Mouse (Mus musculus): ENCODE results near the gene Adck2.
A peak's percentile ranks its signal among the peaks of the same experiment; 100 is the strongest.

Adck2 gene

DNA sequence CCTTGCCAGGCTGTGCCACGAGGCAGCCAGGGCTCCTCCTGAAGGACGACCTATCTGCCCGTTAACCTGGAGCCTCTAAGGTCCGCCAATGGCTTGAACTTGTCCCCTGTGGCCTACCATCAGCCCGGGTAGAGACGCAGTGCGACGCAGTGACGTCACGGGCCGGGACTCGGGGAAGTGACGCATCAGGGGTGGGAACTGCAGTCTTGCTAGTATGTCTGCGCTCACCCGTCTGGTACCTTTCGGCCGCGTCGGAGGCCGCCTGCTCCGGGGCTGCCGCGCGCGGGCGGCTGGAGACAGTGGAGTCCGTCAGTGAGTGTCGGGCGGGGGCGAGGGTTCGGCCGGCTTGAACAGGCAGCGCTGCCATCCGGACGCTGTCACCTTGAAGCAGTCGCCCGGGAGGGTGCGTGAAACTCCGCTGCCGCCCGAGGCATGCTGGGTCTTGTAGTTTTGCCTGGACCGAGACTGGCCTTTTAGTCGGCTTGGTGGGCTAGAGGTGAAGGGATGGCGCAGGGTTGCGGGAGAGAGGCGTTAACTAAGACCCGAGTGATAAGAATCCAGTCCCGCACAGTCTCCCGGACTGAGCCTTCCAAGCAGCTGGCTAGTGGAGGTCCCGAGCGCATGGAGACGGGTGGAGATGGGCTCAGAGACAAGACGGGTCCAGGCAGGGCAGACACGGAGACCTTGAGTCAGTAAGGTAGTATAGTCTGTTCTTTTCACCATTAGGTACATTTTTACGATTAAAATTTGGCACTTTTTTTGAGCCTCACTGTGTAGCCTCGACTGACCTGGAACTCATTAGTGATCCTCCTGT is 18.9 kb downstream of the Adck2 start, which contains the start of gene Ndufb2:
TSS of gene Ndufb2 (plus strand) at position 174 of the 814 bp plus-strand sequence.
- Histone ChIP-seq H3K36me3 (ENCODE audit: insufficient read depth, low read length) (peaks cover 36% of the 10 kb centered on the region), H3K4me1 (replicated peaks; ENCODE audit: low read depth, low read length) (peaks cover 29% of the 10 kb centered on the region), H3K27me3 (ENCODE audit: insufficient read depth, low read length) (no peaks in the 10 kb centered on the region), H3K9me3 (ENCODE audit: low read length) (no peaks in the 10 kb centered on the region), H3K4me3 (replicated peaks; ENCODE audit: low read length) (peak within 1 kb of the TSS; percentile 96)
- TF ChIP-seq POU5F1 (IDR thresholded peaks at IDR 0.05; ENCODE audit: borderline replicate concordance, low read length) (no peak), NANOG (IDR thresholded peaks at IDR 0.05; ENCODE audit: borderline replicate concordance, low read length) (no peak)

GRCm38 (mm10) chr6:39600851-39601250 is 27.2 kb downstream of the Adck2 start:
- no peak overlapping the region for H3K4me3 ChIP-seq (replicated peaks; ENCODE audit: low read length)
- TF ChIP-seq POU5F1 (IDR thresholded peaks at IDR 0.05; ENCODE audit: borderline replicate concordance, low read length) (no peak), NANOG (IDR thresholded peaks at IDR 0.05; ENCODE audit: borderline replicate concordance, low read length) (no peak), CTCF (conservative IDR thresholded peaks at IDR 0.05; ENCODE audit: low read length) (no peak)
- H3K27me3 ChIP-seq (ENCODE audit: insufficient read depth, low read length) = no peaks in the 10 kb centered on the region
- peaks cover 81% of the 10 kb centered on the region for H3K36me3 ChIP-seq (ENCODE audit: insufficient read depth, low read length)
- H3K9me3 ChIP-seq (ENCODE audit: low read length) = no peaks in the 10 kb centered on the region
- 0 out of 2 replicates have a peak, but pooled peaks cover 5% of the 10 kb centered on the region for H3K4me1 ChIP-seq (replicated peaks; ENCODE audit: low read depth, low read length)

GRCm38 (mm10) chr6:39601828-39602227 is 28.2 kb downstream of the Adck2 start:
- TF ChIP-seq CTCF (conservative IDR thresholded peaks at IDR 0.05; ENCODE audit: low read length) = no peak
- no peak for TF ChIP-seq NANOG (IDR thresholded peaks at IDR 0.05; ENCODE audit: borderline replicate concordance, low read length)
- TF ChIP-seq POU5F1 (IDR thresholded peaks at IDR 0.05; ENCODE audit: borderline replicate concordance, low read length) = no peak
- H3K4me3 ChIP-seq (replicated peaks; ENCODE audit: low read length) = no peak overlapping the region

DNA sequence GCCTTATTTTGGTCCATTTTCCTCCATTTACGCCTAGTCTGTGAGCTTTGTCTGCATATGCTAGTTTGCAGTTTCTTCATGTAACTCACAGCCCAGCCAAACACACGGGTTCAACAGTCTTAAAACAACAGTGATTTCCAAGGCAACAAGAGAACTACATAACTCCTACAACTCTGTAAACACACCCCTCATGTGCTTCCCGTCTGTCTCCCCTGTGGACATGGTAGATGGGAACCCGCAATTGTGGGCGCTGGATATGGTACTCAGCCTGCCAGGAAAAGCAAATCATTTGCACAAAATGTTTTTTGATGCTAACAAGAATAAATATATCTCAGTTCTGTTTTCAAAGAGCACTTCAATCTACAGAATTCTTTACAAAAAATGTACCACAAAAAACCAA is 30.9 kb downstream of the Adck2 start:
- Histone ChIP-seq H3K9me3 (ENCODE audit: low read length) (no peaks in the 10 kb centered on the region), H3K4me3 (replicated peaks; ENCODE audit: low read length) (no peak overlapping the region), H3K4me1 (replicated peaks; ENCODE audit: low read depth, low read length) (peaks cover 8% of the 10 kb centered on the region; the same call in 1 of the 2 replicates), H3K36me3 (ENCODE audit: insufficient read depth, low read length) (peaks cover 54% of the 10 kb centered on the region), H3K27me3 (ENCODE audit: insufficient read depth, low read length) (no peaks in the 10 kb centered on the region)
- TF ChIP-seq POU5F1 (IDR thresholded peaks at IDR 0.05; ENCODE audit: borderline replicate concordance, low read length) (no peak), NANOG (IDR thresholded peaks at IDR 0.05; ENCODE audit: borderline replicate concordance, low read length) (no peak), CTCF (conservative IDR thresholded peaks at IDR 0.05; ENCODE audit: low read length) (no peak)

More at GRCm38 (mm10) chr6:39601828-39602227, 28.2 kb downstream of the Adck2 start:
- H3K36me3 ChIP-seq (ENCODE audit: insufficient read depth, low read length) = peaks cover 71% of the 10 kb centered on the region
- H3K27me3 ChIP-seq (ENCODE audit: insufficient read depth, low read length) = no peaks in the 10 kb centered on the region
- no peaks in the 10 kb centered on the region for H3K9me3 ChIP-seq (ENCODE audit: low read length)
- H3K4me1 ChIP-seq (replicated peaks; ENCODE audit: low read depth, low read length) = peaks cover 6% of the 10 kb centered on the region; the same call in 1 of the 2 replicates

GRCm38 (mm10) chr6:39606056-39606455 is 32.4 kb downstream of the Adck2 start:
- peaks cover 8% of the 10 kb centered on the region; the same call in 1 of the 2 replicates for H3K4me1 ChIP-seq (replicated peaks; ENCODE audit: low read depth, low read length)
- no peaks in the 10 kb centered on the region for H3K27me3 ChIP-seq (ENCODE audit: insufficient read depth, low read length)
- H3K4me3 ChIP-seq (replicated peaks; ENCODE audit: low read length) = no peak overlapping the region
- TF ChIP-seq CTCF (conservative IDR thresholded peaks at IDR 0.05; ENCODE audit: low read length) (no peak), NANOG (IDR thresholded peaks at IDR 0.05; ENCODE audit: borderline replicate concordance, low read length) (no peak), POU5F1 (IDR thresholded peaks at IDR 0.05; ENCODE audit: borderline replicate concordance, low read length) (no peak)
- H3K36me3 ChIP-seq (ENCODE audit: insufficient read depth, low read length) = peaks cover 51% of the 10 kb centered on the region
- H3K9me3 ChIP-seq (ENCODE audit: low read length) = no peaks in the 10 kb centered on the region

GRCm38 (mm10) chr6:39606862-39607261 is 33.2 kb downstream of the Adck2 start:
- no peaks in the 10 kb centered on the region for H3K27me3 ChIP-seq (ENCODE audit: insufficient read depth, low read length)
- H3K36me3 ChIP-seq (ENCODE audit: insufficient read depth, low read length) = peaks cover 57% of the 10 kb centered on the region
- no peaks in the 10 kb centered on the region for H3K9me3 ChIP-seq (ENCODE audit: low read length)
- peaks cover 8% of the 10 kb centered on the region; the same call in 1 of the 2 replicates for H3K4me1 ChIP-seq (replicated peaks; ENCODE audit: low read depth, low read length)
- H3K4me3 ChIP-seq (replicated peaks; ENCODE audit: low read length) = no peak overlapping the region
- no peak for TF ChIP-seq NANOG (IDR thresholded peaks at IDR 0.05; ENCODE audit: borderline replicate concordance, low read length)
- TF ChIP-seq POU5F1 (IDR thresholded peaks at IDR 0.05; ENCODE audit: borderline replicate concordance, low read length) = no peak

- H3K9me3 ChIP-seq (ENCODE audit: low read length) = no peaks in the 10 kb centered on the region
- H3K4me1 ChIP-seq (replicated peaks; ENCODE audit: low read depth, low read length) = peaks cover 8% of the 10 kb centered on the region; the same call in 1 of the 2 replicates
- peaks cover 57% of the 10 kb centered on the region for H3K36me3 ChIP-seq (ENCODE audit: insufficient read depth, low read length)
- H3K27me3 ChIP-seq (ENCODE audit: insufficient read depth, low read length) = no peaks in the 10 kb centered on the region
- TF ChIP-seq CTCF (conservative IDR thresholded peaks at IDR 0.05; ENCODE audit: low read length) (no peak), NANOG (IDR thresholded peaks at IDR 0.05; ENCODE audit: borderline replicate concordance, low read length) (no peak), POU5F1 (IDR thresholded peaks at IDR 0.05; ENCODE audit: borderline replicate concordance, low read length) (no peak)
- H3K4me3 ChIP-seq (replicated peaks; ENCODE audit: low read length) = no peak overlapping the region
Observed at GRCm38 (mm10) chr6:39607365-39607764, 33.7 kb downstream of the Adck2 start.

DNA sequence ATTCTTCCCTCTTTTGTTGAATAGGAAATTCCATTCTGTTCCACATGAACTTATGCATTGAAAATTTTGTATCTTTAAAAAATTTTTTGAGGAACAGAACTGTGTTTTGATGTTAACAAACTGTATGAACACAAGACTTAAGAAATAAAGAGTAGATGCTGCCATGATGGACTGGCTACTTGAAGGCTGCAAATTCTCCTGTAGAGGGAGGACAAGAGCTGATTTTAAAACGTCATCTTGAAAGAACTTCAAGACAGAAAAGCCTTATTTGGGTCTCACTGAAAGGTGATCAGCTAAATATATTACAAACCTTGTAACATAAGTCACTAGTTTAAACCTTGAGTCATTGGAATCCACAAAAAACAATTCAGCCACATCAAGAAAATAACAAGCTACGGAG is 36.5 kb downstream of the Adck2 start:
- TF ChIP-seq CTCF (conservative IDR thresholded peaks at IDR 0.05; ENCODE audit: low read length) (no peak), NANOG (IDR thresholded peaks at IDR 0.05; ENCODE audit: borderline replicate concordance, low read length) (no peak), POU5F1 (IDR thresholded peaks at IDR 0.05; ENCODE audit: borderline replicate concordance, low read length) (no peak)
- H3K4me3 ChIP-seq (replicated peaks; ENCODE audit: low read length) = no peak overlapping the region
- H3K27me3 ChIP-seq (ENCODE audit: insufficient read depth, low read length) = no peaks in the 10 kb centered on the region
- H3K9me3 ChIP-seq (ENCODE audit: low read length) = no peaks in the 10 kb centered on the region
- H3K4me1 ChIP-seq (replicated peaks; ENCODE audit: low read depth, low read length) = peaks cover 8% of the 10 kb centered on the region; the same call in 1 of the 2 replicates
- H3K36me3 ChIP-seq (ENCODE audit: insufficient read depth, low read length) = peaks cover 57% of the 10 kb centered on the region
